Mouse (Mus musculus): ENCODE measurements at regions not wholly inside any gene's neighbourhood (a gene's known extent, or its start where the extent isn't known, plus 50 kb on each side); places are given as distances from the start of the nearest gene placed in this dataset.

- intact Hi-C loops (cut with DNase I), result no loop called here
Observed at GRCm38 (mm10) chr11:112355311-112355710, 426.7 kb upstream of the Sox9 start.

GRCm38 (mm10) chr11:112366715-112367114 lies 415.3 kb upstream of the Sox9 start:
- intact Hi-C loops (cut with DNase I), result no loop called here

- intact Hi-C loops (cut with DNase I), result no loop called here
Observed at GRCm38 (mm10) chr11:112370941-112371340, 411.1 kb upstream of the Sox9 start.

GRCm38 (mm10) chr11:112400069-112400468 lies 382.0 kb upstream of the Sox9 start:
- intact Hi-C loops (cut with DNase I), result no loop called here

GRCm38 (mm10) chr11:112407681-112408080 lies 374.3 kb upstream of the Sox9 start:
- intact Hi-C loops (cut with DNase I), result no loop called here

- intact Hi-C loops (cut with DNase I), result no loop called here
Observed at GRCm38 (mm10) chr11:112412434-112412833, 369.6 kb upstream of the Sox9 start.

GRCm38 (mm10) chr11:112442639-112443038 lies 339.4 kb upstream of the Sox9 start:
- intact Hi-C loops (cut with DNase I), result no loop called here

GRCm38 (mm10) chr11:112443890-112444289 lies 338.1 kb upstream of the Sox9 start:
- intact Hi-C loops (cut with DNase I), result no loop called here

- intact Hi-C loops (cut with DNase I), result no loop called here
Observed at GRCm38 (mm10) chr11:112449632-112450031, 332.4 kb upstream of the Sox9 start.

GRCm38 (mm10) chr11:112450227-112450626 lies 331.8 kb upstream of the Sox9 start:
- intact Hi-C loops (cut with DNase I), result no loop called here

- intact Hi-C loops (cut with DNase I), result no loop called here
Observed at GRCm38 (mm10) chr11:112458075-112458474, 323.9 kb upstream of the Sox9 start.

GRCm38 (mm10) chr11:112463121-112463520 lies 318.9 kb upstream of the Sox9 start:
- intact Hi-C loops (cut with DNase I), result no loop called here

- intact Hi-C loops (cut with DNase I), result no loop called here
Observed at GRCm38 (mm10) chr11:112464386-112464785, 317.6 kb upstream of the Sox9 start.

- intact Hi-C loops (cut with DNase I), result no loop called here
Observed at GRCm38 (mm10) chr11:112470336-112470735, 311.7 kb upstream of the Sox9 start.

- intact Hi-C loops (cut with DNase I), result no loop called here
Observed at GRCm38 (mm10) chr11:112473237-112473636, 308.8 kb upstream of the Sox9 start.

GRCm38 (mm10) chr11:112473681-112474080 lies 308.3 kb upstream of the Sox9 start:
- intact Hi-C loops (cut with DNase I), result no loop called here

GRCm38 (mm10) chr11:112480360-112480759 lies 301.7 kb upstream of the Sox9 start:
- intact Hi-C loops (cut with DNase I), result no loop called here

GRCm38 (mm10) chr11:112501781-112502180 lies 280.2 kb upstream of the Sox9 start:
- intact Hi-C loops (cut with DNase I), result no loop called here

- intact Hi-C loops (cut with DNase I), result no loop called here
Observed at GRCm38 (mm10) chr11:112519076-112519475, 262.9 kb upstream of the Sox9 start.

- intact Hi-C loops (cut with DNase I), result no loop called here
Observed at GRCm38 (mm10) chr11:112524983-112525382, 257.0 kb upstream of the Sox9 start.

- intact Hi-C loops (cut with DNase I), result no loop called here
Observed at GRCm38 (mm10) chr11:112542573-112542972, 239.5 kb upstream of the Sox9 start.

GRCm38 (mm10) chr11:112543473-112543872 lies 238.6 kb upstream of the Sox9 start:
- intact Hi-C loops (cut with DNase I), result no loop called here

- intact Hi-C loops (cut with DNase I), result no loop called here
Observed at GRCm38 (mm10) chr11:112545231-112546010, 236.6 kb upstream of the Sox9 start.
